Mouse (Mus musculus) cerebellum, adult 18-20 months (tissue): Measurements from ENCODE around the gene St5.

Experiments
- DNase-seq, 2 experiments: peaks; one replicate each; pipeline ENCODE4 v3.0.0; 2021

St5 gene

GRCm38 (mm10) chr7:109563775-109564362, 139.5 kb downstream of the St5 start:
- no peak for DNase-seq

- DNase-seq = no peak
Observed at GRCm38 (mm10) chr7:109562676-109563075, 140.7 kb downstream of the St5 start.

- no peak for DNase-seq
Observed at GRCm38 (mm10) chr7:109562154-109562599, 141.2 kb downstream of the St5 start.

- no peak for DNase-seq
Observed at GRCm38 (mm10) chr7:109561466-109562153, 141.8 kb downstream of the St5 start.

GRCm38 (mm10) chr7:109559536-109559935, 143.9 kb downstream of the St5 start:
- peak; percentile 38 to 58 for DNase-seq

- no peak for DNase-seq
Observed at GRCm38 (mm10) chr7:109546726-109547125, 156.7 kb downstream of the St5 start.

- DNase-seq = no peak
Observed at GRCm38 (mm10) chr7:109546186-109546585, 157.2 kb downstream of the St5 start.

GRCm38 (mm10) chr7:109545255-109545993, 158.0 kb downstream of the St5 start:
- DNase-seq = no peak

GRCm38 (mm10) chr7:109544792-109545191, 158.6 kb downstream of the St5 start:
- no peak for DNase-seq

GRCm38 (mm10) chr7:109542364-109542628, 161.1 kb downstream of the St5 start:
- DNase-seq = no peak

- DNase-seq = no peak
Observed at GRCm38 (mm10) chr7:109541609-109542363, 161.6 kb downstream of the St5 start.

- DNase-seq = no peak
Observed at GRCm38 (mm10) chr7:109540902-109541301, 162.5 kb downstream of the St5 start.

- peak; percentile 70 to 72 for DNase-seq
Observed at GRCm38 (mm10) chr7:109536451-109536946, 166.9 kb downstream of the St5 start.

- DNase-seq = peak in 1 of 2 experiments; percentile 11
Observed at GRCm38 (mm10) chr7:109534921-109535320, 168.5 kb downstream of the St5 start.

- no peak for DNase-seq
Observed at GRCm38 (mm10) chr7:109533888-109534287, 169.5 kb downstream of the St5 start.

- DNase-seq = no peak
Observed at GRCm38 (mm10) chr7:109533129-109533528, 170.3 kb downstream of the St5 start.

- no peak for DNase-seq
Observed at GRCm38 (mm10) chr7:109532691-109533090, 170.7 kb downstream of the St5 start.

- no peak for DNase-seq
Observed at GRCm38 (mm10) chr7:109531501-109531900, 171.9 kb downstream of the St5 start.

- DNase-seq = no peak
Observed at GRCm38 (mm10) chr7:109529741-109530140, 173.7 kb downstream of the St5 start.

GRCm38 (mm10) chr7:109528356-109528755, 175.0 kb downstream of the St5 start:
- peak; percentile 49 to 54 for DNase-seq

GRCm38 (mm10) chr7:109527536-109527935, 175.9 kb downstream of the St5 start:
- no peak for DNase-seq

- DNase-seq = peak in 1 of 2 experiments; percentile 10
Observed at GRCm38 (mm10) chr7:109525740-109526663, 177.4 kb downstream of the St5 start.
